Mouse (Mus musculus) CH12.LX (cell line): ENCODE measurements around the gene Sema3b.

Source experiments
- CTCF ChIP-seq, 2 experiments: IDR thresholded peaks in 1 of 2; conservative IDR thresholded peaks in 1 of 2; 2 replicates each; pipeline ENCODE4 v1.5.1; 2011 to 2012; ENCODE audit warnings: low read depth in 2 of 2, low read length in 2 of 2, improper control_type of control experiment in 1 of 2, inconsistent platforms in 1 of 2, mild to moderate bottlenecking in 1 of 2, moderate library complexity in 1 of 2
- EP300 ChIP-seq: IDR thresholded peaks from 2 replicates; pipeline ENCODE4 v1.6.1; 2011; ENCODE audit warnings: low read length, improper control_type of control experiment
- MXI1 ChIP-seq: IDR thresholded peaks from 2 replicates; pipeline ENCODE4 v1.6.1; 2011; ENCODE audit warnings: mild to moderate bottlenecking, low read depth, low read length, improper control_type of control experiment
- POLR2A ChIP-seq: IDR thresholded peaks from 2 replicates; pipeline ENCODE4 v1.6.1; 2011; ENCODE audit warnings: low read depth, mild to moderate bottlenecking, improper control_type of control experiment, low read length
- ZC3H11A ChIP-seq: IDR thresholded peaks from 2 replicates; pipeline ENCODE4 v1.6.1; 2012; ENCODE audit warnings: low read depth, mild to moderate bottlenecking, inconsistent platforms, low read length, improper control_type of control experiment
- ZKSCAN1 ChIP-seq: IDR thresholded peaks from 2 replicates; pipeline ENCODE4 v1.6.1; 2012; ENCODE audit warnings: low read depth, inconsistent platforms, low read length, improper control_type of control experiment, borderline replicate concordance

DNA sequence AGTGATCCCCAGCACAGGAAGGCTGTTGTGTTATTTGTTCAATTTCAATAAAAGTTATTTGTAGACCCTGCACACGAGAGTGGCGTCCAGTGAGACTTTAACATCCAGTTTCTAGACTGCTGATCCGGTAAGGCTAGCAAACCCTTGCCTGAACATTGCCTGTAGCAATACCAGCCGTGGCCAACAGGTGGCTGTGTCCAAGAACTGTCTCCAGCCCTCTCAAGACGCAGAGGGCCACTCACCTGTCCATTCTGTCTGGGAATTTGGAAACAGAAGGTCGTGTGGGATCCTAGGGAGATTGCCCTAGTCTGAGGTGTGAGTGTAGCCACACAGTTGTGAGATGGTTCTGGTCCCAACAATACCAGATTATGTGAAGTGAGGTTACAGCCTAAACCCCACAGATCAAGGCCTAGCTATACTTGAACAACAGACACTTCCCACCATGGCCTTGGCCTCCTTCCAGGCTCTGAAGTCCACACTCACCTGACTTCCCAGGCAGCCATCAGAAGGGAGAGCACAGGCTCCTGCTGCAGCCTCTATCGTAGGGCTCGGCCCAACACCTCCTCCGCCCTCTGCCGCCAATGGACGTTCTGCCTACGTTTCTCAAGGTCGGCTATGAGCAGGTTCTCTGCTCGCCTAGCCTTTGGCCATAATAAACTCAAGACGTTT is 42.9 kb downstream of the Sema3b start:
- TF ChIP-seq CTCF (conservative IDR thresholded peaks at IDR 0.05 in 1 of 2, IDR thresholded peaks at IDR 0.05 in 1 of 2; ENCODE audit: low read depth in 2 of 2, low read length in 2 of 2) (peak; percentile 70 to 91), MXI1 (no peak; the same call in 1 of the 2 replicates), ZC3H11A (no peak), POLR2A (no peak), EP300 (no peak), ZKSCAN1 (no peak)
